Mouse (Mus musculus): Measurements from ENCODE around the gene Thpo. TPM values are rescaled to one million over a fixed set of nuclear protein-coding genes. Genes with fewer than 3 reads are reported as not detected.
A peak's percentile ranks its signal among the peaks of the same experiment; 100 is the strongest.

Thpo gene
- polyA plus RNA-seq, 1 experiment: 1.4 TPM

- Histone ChIP-seq H3K36me3 (ENCODE audit: control insufficient read depth, insufficient read depth) (peaks cover 36% of the 10 kb centered on the region), H3ac (ENCODE audit: control insufficient read depth, insufficient read length) (no peak within 1 kb of the TSS), H3K4me2 (ENCODE audit: low read depth) (no peak within 1 kb of the TSS), H3K79me2 (ENCODE audit: control insufficient read depth, insufficient read depth) (no peaks in the 10 kb centered on the region), H3K4me3 (no peak within 1 kb of the TSS), H3K27me3 (ENCODE audit: control insufficient read depth, insufficient read depth, insufficient read length) (no peaks in the 10 kb centered on the region)
- TF ChIP-seq POLR2A (IDR thresholded peaks at IDR 0.05; ENCODE audit: insufficient read length, low read depth) (peak; percentile 31), SRF (IDR thresholded peaks at IDR 0.05; ENCODE audit: control insufficient read depth, insufficient read length, low read depth) (no peak), POLR2AphosphoS2 (IDR thresholded peaks at IDR 0.05; ENCODE audit: insufficient read length, low read depth) (peak; percentile 95)
Measured at GRCm38 (mm10) chr16:20693111-20693701, 41.1 kb downstream of the Thpo start, which contains the start of gene Fam131a. Gene Fam131a (plus strand): TSS chr16:20693241.

- H3K27me3 ChIP-seq (ENCODE audit: control insufficient read depth, insufficient read depth, insufficient read length): no peaks in the 10 kb centered on the region
- no peak overlapping the region for H3ac ChIP-seq (ENCODE audit: control insufficient read depth, insufficient read length)
- H3K4me2 ChIP-seq (ENCODE audit: low read depth): no peak overlapping the region
- no peaks in the 10 kb centered on the region for H3K79me2 ChIP-seq (ENCODE audit: control insufficient read depth, insufficient read depth)
- H3K4me3 ChIP-seq: no peak overlapping the region
- TF ChIP-seq MYOG (IDR thresholded peaks at IDR 0.05; ENCODE audit: control insufficient read depth in 1 of 3, insufficient read depth in 1 of 3, insufficient read length in 2 of 3, low read depth in 2 of 3) (no peak), CEBPB (IDR thresholded peaks at IDR 0.05; ENCODE audit: insufficient read depth, poor library complexity, severe bottlenecking) (no peak), SRF (IDR thresholded peaks at IDR 0.05; ENCODE audit: control insufficient read depth, insufficient read length, low read depth) (no peak), USF1 (IDR thresholded peaks at IDR 0.05; ENCODE audit: low read depth) (no peak), TCF3 (IDR thresholded peaks at IDR 0.05; ENCODE audit: insufficient read length, low read depth) (no peak), TCF12 (IDR thresholded peaks at IDR 0.05; ENCODE audit: insufficient read depth, poor library complexity, severe bottlenecking) (no peak), REST (IDR thresholded peaks at IDR 0.05; ENCODE audit: insufficient read depth, insufficient read length) (no peak), E2F4 (IDR thresholded peaks at IDR 0.05; ENCODE audit: insufficient read depth) (no peak), MAX (IDR thresholded peaks at IDR 0.05; ENCODE audit: low read depth) (no peak), POLR2A (IDR thresholded peaks at IDR 0.05; ENCODE audit: insufficient read length, low read depth) (no peak), POLR2AphosphoS2 (IDR thresholded peaks at IDR 0.05; ENCODE audit: insufficient read length, low read depth) (no peak), MYOD1 (IDR thresholded peaks at IDR 0.05; ENCODE audit: control insufficient read depth in 1 of 3, insufficient read length in 2 of 3, low read depth in 2 of 3) (no peak)
- H3K36me3 ChIP-seq (ENCODE audit: control insufficient read depth, insufficient read depth): peaks cover 42% of the 10 kb centered on the region
Measured at GRCm38 (mm10) chr16:20692241-20692965, 41.9 kb downstream of the Thpo start.

DNA sequence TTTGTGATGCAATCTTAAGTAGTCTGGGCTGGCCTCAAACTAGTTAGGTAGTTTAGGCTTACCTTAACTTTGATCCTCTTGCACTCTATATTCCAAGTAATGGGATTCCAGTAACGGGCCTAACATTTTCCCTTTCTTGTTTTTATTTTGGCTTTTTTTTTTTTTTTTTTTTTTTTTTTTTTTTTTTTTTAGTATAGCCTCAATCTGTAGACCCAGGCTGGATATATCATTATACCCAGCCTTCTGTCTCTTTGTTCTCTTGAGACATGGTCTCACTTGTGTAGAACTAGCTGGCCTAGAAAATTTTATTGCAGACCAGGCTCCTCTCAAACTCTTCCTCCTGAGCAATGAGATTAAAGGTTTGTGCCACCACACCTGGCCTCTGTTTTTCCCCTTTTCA lies 42.7 kb downstream of the Thpo start:
- H3K4me2 ChIP-seq (ENCODE audit: low read depth): no peak overlapping the region
- no peaks in the 10 kb centered on the region for H3K79me2 ChIP-seq (ENCODE audit: control insufficient read depth, insufficient read depth)
- peaks cover 48% of the 10 kb centered on the region for H3K36me3 ChIP-seq (ENCODE audit: control insufficient read depth, insufficient read depth)
- TF ChIP-seq TCF12 (IDR thresholded peaks at IDR 0.05; ENCODE audit: insufficient read depth, poor library complexity, severe bottlenecking) (no peak), TCF3 (IDR thresholded peaks at IDR 0.05; ENCODE audit: insufficient read length, low read depth) (no peak), MYOD1 (IDR thresholded peaks at IDR 0.05; ENCODE audit: control insufficient read depth in 1 of 3, insufficient read length in 2 of 3, low read depth in 2 of 3) (no peak), SRF (IDR thresholded peaks at IDR 0.05; ENCODE audit: control insufficient read depth, insufficient read length, low read depth) (no peak), REST (IDR thresholded peaks at IDR 0.05; ENCODE audit: insufficient read depth, insufficient read length) (no peak), MAX (IDR thresholded peaks at IDR 0.05; ENCODE audit: low read depth) (no peak), CEBPB (IDR thresholded peaks at IDR 0.05; ENCODE audit: insufficient read depth, poor library complexity, severe bottlenecking) (no peak), POLR2AphosphoS2 (IDR thresholded peaks at IDR 0.05; ENCODE audit: insufficient read length, low read depth) (no peak), MYOG (IDR thresholded peaks at IDR 0.05; ENCODE audit: control insufficient read depth in 1 of 3, insufficient read depth in 1 of 3, insufficient read length in 2 of 3, low read depth in 2 of 3) (no peak), USF1 (IDR thresholded peaks at IDR 0.05; ENCODE audit: low read depth) (no peak), E2F4 (IDR thresholded peaks at IDR 0.05; ENCODE audit: insufficient read depth) (no peak), POLR2A (IDR thresholded peaks at IDR 0.05; ENCODE audit: insufficient read length, low read depth) (no peak)
- no peak overlapping the region for H3ac ChIP-seq (ENCODE audit: control insufficient read depth, insufficient read length)
- H3K4me3 ChIP-seq: no peak overlapping the region
- H3K27me3 ChIP-seq (ENCODE audit: control insufficient read depth, insufficient read depth, insufficient read length): no peaks in the 10 kb centered on the region

- no peak overlapping the region for H3K4me2 ChIP-seq (ENCODE audit: low read depth)
- H3ac ChIP-seq (ENCODE audit: control insufficient read depth, insufficient read length): no peak overlapping the region
- H3K4me3 ChIP-seq: no peak overlapping the region
- H3K36me3 ChIP-seq (ENCODE audit: control insufficient read depth, insufficient read depth): peaks cover 55% of the 10 kb centered on the region
- no peaks in the 10 kb centered on the region for H3K27me3 ChIP-seq (ENCODE audit: control insufficient read depth, insufficient read depth, insufficient read length)
- H3K79me2 ChIP-seq (ENCODE audit: control insufficient read depth, insufficient read depth): no peaks in the 10 kb centered on the region
- no peak for TF ChIP-seq CEBPB (IDR thresholded peaks at IDR 0.05; ENCODE audit: insufficient read depth, poor library complexity, severe bottlenecking)
Measured at GRCm38 (mm10) chr16:20690774-20691173, 43.5 kb downstream of the Thpo start.

- TF ChIP-seq POLR2AphosphoS2 (IDR thresholded peaks at IDR 0.05; ENCODE audit: insufficient read length, low read depth) (no peak), MYOG (IDR thresholded peaks at IDR 0.05; ENCODE audit: control insufficient read depth in 1 of 3, insufficient read depth in 1 of 3, insufficient read length in 2 of 3, low read depth in 2 of 3) (no peak), POLR2A (IDR thresholded peaks at IDR 0.05; ENCODE audit: insufficient read length, low read depth) (no peak), CEBPB (IDR thresholded peaks at IDR 0.05; ENCODE audit: insufficient read depth, poor library complexity, severe bottlenecking) (no peak), TCF12 (IDR thresholded peaks at IDR 0.05; ENCODE audit: insufficient read depth, poor library complexity, severe bottlenecking) (no peak), TCF3 (IDR thresholded peaks at IDR 0.05; ENCODE audit: insufficient read length, low read depth) (no peak), REST (IDR thresholded peaks at IDR 0.05; ENCODE audit: insufficient read depth, insufficient read length) (no peak), MYOD1 (IDR thresholded peaks at IDR 0.05; ENCODE audit: control insufficient read depth in 1 of 3, insufficient read length in 2 of 3, low read depth in 2 of 3) (no peak)
- H3K79me2 ChIP-seq (ENCODE audit: control insufficient read depth, insufficient read depth): peaks cover 55% of the 10 kb centered on the region
- peaks cover 54% of the 10 kb centered on the region for H3K36me3 ChIP-seq (ENCODE audit: control insufficient read depth, insufficient read depth)
- no peaks in the 10 kb centered on the region for H3K27me3 ChIP-seq (ENCODE audit: control insufficient read depth, insufficient read depth, insufficient read length)
- H3K4me3 ChIP-seq: no peak overlapping the region
- H3ac ChIP-seq (ENCODE audit: control insufficient read depth, insufficient read length): no peak overlapping the region
- H3K4me2 ChIP-seq (ENCODE audit: low read depth): peak overlapping the region; percentile 4
Measured at GRCm38 (mm10) chr16:20677974-20678675, 56.2 kb downstream of the Thpo start.
